Mouse (Mus musculus) embryo, embryonic 11.5 days (tissue): Measurements from ENCODE around the gene Figla.

Experiments
- DNase-seq: peaks from one replicate; pipeline ENCODE4 v3.0.0-alpha.2; 2012; ENCODE audit warnings: low read depth, low spot score

Figla gene

DNA sequence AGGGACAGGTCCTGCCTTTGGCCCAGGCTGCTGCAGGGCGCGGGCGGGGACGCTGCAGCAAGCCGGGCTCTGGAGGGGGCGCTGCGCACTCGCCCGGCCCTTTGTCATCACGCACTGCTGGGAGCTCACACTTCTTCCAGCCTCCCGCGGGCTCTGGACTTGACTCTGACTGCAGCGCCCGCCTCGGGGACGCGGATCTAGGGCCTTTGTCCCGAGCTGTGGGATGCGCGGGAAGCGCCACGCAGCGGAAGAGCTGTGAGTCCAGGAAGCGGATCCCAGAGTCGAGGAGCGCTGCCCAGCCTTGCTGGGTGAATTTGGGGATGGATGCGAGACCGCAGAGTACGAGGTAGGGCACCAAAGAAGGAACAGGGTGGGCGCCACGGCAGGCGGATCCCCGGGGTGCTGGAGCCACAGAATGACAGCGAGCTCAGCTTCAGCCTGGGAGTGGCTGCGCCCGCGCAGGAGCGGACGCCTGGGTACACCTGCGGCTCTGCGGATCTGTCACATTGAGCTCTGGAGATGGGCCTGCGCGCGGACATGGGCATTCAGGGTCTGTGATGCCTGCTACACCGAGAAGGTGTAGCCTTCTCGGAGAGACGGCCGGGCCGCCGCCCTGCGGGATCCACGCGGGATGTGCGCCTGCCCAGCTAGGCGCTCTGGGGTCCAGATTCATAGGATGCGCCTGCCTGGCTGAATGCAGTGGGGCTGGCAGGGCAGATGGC lies 12.8 kb downstream of the Figla start, which contains the start of gene Add2:
TSS of gene Add2 (plus strand) at position 81 of the 722 bp plus-strand sequence.
- peak; percentile 53 for DNase-seq

DNA sequence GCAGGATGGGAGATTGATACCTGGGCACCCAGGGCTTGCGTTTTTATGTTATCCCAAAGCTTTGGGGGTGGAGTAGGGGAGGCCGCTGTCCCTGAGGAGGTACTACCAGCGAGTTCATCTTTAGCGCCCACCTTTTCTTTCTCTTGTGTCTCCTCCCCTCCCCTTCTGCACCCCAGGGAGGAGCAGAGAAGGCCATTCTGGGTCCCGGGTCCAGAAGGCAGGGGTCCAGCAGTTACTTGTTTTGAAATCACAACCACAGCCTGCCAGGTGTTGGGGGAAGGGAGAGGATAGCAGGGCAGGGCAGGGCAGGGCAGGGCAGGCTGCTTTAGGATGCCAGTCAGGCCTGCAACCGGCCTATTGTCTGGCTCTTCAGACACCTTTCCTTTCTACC lies 13.3 kb downstream of the Figla start:
- no peak for DNase-seq

DNA sequence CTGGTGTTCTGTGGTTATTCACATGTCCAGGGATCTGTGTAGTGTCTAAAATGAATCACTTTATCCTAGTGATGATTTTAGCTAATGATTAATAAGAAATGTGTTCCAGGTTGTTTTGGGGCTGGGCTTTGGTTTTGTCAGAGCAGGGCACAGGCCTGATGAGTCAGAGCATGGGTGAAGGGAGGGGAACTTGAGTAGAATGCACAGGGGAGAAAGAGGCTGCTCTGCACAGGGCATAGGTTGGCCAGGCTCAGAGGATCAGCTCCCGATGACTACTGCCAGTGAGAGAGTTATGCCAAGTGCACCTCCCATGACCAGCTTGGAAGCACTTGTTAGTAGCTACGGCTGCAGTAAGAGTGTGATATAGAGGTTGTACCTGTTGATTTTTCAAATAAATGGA lies 15.6 kb downstream of the Figla start:
- no peak for DNase-seq

DNA sequence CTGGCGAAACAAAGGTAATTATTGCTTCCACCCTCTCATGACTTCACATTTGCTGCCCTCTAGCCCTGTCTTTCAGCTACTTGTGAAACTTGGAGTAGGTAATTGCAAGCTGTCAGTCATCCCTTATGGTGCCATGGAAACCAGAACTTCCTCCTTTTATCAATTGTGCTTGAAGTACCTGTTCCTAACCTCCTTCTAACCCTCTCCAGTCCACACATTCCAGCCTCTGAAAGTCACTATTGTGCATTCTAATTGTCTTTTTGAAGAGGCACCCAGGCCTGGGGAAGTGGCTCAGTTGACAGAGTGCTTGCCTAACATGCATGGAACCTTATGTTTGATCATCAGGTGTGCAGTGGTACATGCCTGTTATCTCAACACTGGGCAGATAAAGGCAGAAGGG lies 17.7 kb downstream of the Figla start:
- no peak for DNase-seq

- no peak for DNase-seq
Measured at GRCm38 (mm10) chr6:86038901-86039300, 22.9 kb downstream of the Figla start.

GRCm38 (mm10) chr6:86040140-86040539 lies 24.2 kb downstream of the Figla start:
- DNase-seq = no peak

DNA sequence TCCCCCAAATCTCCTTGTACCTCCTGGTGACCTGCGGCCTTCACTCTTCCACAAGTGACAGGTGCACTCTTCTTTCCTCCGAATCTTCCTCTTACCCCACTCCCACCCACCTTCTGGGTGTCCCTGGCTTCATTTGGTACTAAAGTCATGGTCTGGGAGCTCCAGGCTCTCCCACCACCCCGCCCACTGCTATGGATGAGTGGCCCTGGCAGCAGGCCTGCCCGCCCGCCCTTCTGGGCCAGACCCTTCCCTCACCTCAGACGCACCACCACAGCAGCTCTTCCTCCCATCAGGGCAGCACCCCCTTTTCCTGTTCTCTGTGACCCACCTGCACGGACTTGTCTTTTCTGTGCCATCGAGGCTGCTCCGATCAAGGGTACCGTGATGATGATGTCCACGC lies 31.5 kb downstream of the Figla start:
- DNase-seq = no peak

GRCm38 (mm10) chr6:86048509-86048908 lies 32.5 kb downstream of the Figla start:
- DNase-seq = no peak

GRCm38 (mm10) chr6:86050586-86051268 lies 34.8 kb downstream of the Figla start:
- DNase-seq = no peak

DNA sequence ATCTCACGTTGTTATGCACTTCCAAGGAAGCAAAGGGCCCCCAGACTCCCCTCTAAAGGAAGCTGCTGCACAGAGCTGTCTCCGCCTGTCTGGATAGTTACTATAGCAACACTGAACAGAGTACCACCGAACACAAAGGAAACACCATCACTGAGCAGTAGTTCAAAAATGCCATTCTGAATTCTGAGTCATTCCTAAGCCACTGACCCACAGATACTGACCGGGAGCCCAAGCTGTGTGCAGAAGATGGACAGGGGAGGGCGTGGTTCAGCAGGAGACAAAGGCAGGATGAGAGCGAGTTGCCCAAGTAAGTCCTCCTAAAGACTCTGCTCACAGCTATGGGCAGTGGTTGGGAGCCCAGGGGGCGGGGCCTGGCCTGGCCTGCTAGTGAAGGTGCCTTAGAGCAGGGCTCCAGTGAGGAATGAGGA lies 36.1 kb downstream of the Figla start:
- no peak for DNase-seq

DNA sequence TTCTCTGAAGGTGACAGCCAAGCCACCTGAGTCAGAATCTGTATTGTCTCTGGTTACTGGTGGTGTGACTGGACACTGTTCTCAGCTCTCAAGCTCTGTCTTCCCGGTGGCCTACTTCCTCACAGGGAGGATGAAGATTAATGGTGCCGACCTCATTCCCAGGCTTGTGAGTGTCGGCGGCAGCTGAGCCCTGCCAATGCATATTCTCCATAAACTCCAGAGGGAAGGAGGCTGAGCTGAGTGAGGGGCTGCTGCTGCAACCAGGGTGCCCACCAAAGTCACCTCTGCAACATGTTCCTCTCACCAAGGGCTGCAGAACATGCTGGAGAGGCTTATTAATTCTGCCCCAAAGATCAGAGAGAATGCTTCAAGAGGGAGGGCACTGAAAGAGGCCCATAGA lies 36.6 kb downstream of the Figla start:
- DNase-seq = no peak

DNA sequence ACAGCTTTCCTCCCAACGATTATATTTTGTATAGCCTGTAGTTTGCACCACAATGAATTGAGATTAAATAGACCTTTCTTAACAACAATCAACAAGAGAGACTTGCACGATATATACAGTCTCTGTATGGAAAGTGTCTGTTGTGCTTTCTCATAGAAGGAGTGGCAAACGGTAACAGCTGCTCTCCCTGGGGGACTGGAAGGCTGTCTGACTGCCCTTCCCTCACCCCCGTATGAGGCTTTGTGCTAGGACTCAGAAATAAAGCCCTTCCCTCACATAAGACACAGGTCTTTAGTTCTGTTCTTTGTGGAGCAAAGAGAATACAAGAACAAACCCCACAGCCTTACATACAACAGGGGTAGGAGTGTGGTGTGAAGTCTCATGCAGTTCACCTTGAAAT lies 37.1 kb downstream of the Figla start:
- DNase-seq = no peak

GRCm38 (mm10) chr6:86053594-86053993 lies 37.6 kb downstream of the Figla start:
- DNase-seq = no peak

DNA sequence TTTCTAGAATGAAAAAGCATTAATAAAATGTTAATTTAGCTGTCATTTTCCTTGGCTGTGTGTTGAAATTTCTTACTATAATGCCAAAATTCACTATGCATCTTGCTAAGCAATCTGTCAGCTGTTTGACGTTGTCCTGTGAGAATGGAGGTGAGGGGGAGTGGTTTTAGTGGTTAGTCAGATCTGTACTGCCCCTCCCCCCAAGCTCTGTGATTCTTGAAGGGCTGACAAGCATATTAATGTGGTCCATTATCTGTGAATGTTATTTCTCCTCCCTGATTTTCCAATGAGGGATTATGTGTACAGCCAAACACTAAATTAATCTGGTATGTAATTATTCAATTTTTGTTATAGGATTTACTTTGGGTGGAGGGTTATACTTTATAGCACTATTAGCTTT lies 42.5 kb downstream of the Figla start:
- no peak for DNase-seq

- DNase-seq = no peak
Measured at GRCm38 (mm10) chr6:86059151-86059853, 43.3 kb downstream of the Figla start.

GRCm38 (mm10) chr6:86060170-86060569 lies 44.2 kb downstream of the Figla start:
- no peak for DNase-seq

DNA sequence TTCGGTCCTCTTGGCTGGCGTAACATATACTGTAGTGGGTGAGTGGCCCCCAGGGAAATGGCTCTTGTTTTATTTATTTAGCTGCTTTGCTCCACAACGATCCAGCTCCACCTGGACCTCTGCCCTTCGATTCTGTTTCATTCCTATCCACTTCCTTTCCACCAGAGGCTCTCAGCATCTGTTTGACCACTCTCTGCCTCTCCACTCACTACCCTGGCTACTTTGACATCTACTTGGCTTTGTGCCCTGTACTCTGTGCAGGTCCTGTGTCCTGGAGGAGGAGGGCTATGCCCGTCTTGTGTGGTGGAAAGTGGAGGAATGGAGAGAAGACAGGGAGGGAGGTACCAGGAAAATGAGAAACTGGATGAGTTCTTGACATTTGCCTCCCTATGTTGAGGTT lies 46.3 kb downstream of the Figla start:
- DNase-seq = no peak

DNA sequence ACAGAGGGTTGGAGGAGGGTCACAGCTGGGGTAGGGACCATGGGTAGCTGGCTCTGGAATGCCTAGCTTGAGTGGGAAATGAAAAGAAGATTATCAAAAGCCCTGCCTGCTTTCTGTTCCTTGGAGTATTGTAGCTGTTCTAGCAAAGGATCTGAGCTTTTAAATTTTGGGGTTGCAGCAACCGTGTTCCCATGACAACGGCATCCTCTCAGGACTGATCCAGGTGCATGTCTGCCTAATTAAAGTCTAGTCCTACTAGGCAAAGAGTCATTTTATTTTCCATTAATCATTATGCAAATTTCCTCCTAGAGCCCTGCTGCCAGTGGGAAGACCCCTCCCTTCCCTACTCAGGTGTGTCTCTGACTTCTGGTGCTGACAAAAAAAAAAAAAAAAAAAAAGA lies 46.7 kb downstream of the Figla start:
- no peak for DNase-seq

- DNase-seq = no peak
Measured at GRCm38 (mm10) chr6:86064318-86065016, 48.5 kb downstream of the Figla start.

GRCm38 (mm10) chr6:86066727-86067126 lies 50.8 kb downstream of the Figla start:
- DNase-seq = no peak

DNA sequence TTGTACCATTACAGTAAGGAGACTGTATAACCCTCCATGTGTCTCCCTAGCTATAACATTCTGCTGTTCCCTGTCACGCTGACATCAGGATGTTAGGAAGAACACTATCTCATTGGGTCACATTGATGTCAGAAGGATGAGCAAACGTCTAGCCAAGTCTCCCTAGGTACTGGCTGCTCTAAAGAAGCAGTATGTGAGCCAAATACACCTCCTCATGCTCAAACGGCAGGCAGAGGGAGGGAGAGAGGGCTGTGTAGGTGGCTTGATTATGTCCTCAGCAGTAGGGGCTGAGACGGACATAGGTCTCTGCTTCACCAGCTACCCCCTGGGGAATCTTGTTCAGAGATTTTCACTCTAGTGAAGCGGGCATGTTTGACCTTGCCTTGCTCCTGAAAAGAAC lies 51.2 kb downstream of the Figla start:
- DNase-seq = no peak

GRCm38 (mm10) chr6:86069009-86069408 lies 53.0 kb downstream of the Figla start:
- no peak for DNase-seq
